Mouse (Mus musculus) stomach, postnatal 0 days (tissue): ENCODE measurements around the gene Lypd1. TPM values are rescaled to one million over a fixed set of nuclear protein-coding genes. Genes with fewer than 3 reads are reported as not detected.

Source experiments
- ATAC-seq: fragments of 200-750 bp; cut with Nextera tagmentation; 2 replicates; pipeline ENCODE4 v1.8.0; 2017; ENCODE audit not compliant: low FRiP score, low TSS enrichment
- DNase-seq: peaks from one replicate; pipeline ENCODE4 v3.0.0-alpha.2; 2016; ENCODE audit warnings: low spot score
- H3K27ac ChIP-seq: fragments of 300-500 bp; sonication (generic); replicated peaks from 2 replicates; pipeline ENCODE4 v1.5.1; 2014; ENCODE audit warnings: mild to moderate bottlenecking, control low read depth
- H3K27me3 ChIP-seq: fragments of 300-500 bp; sonication (generic); 2 replicates; pipeline ENCODE4 v1.6.1; 2014; ENCODE audit warnings: low read length; ENCODE audit not compliant: control insufficient read depth, insufficient read depth
- H3K36me3 ChIP-seq: fragments of 300-500 bp; sonication (generic); 2 replicates; pipeline ENCODE4 v1.6.1; 2014; ENCODE audit warnings: low read length, mixed read lengths; ENCODE audit not compliant: control insufficient read depth, insufficient read depth
- H3K4me1 ChIP-seq: fragments of 300-500 bp; sonication (generic); replicated peaks from 2 replicates; pipeline ENCODE4 v1.6.1; 2014; ENCODE audit warnings: antibody characterized with exemption; ENCODE audit not compliant: control insufficient read depth, insufficient read depth
- H3K4me2 ChIP-seq: fragments of 300-500 bp; sonication (generic); replicated peaks from 2 replicates; pipeline ENCODE4 v1.6.1; 2014; ENCODE audit warnings: low read depth, mild to moderate bottlenecking, control low read depth, moderate library complexity
- H3K4me3 ChIP-seq: fragments of 300-500 bp; sonication (generic); 2 replicates; pipeline ENCODE4 v1.5.1; 2014; ENCODE audit warnings: low read depth, low read length, control low read depth
- H3K9ac ChIP-seq: fragments of 300-500 bp; sonication (generic); 2 replicates; pipeline ENCODE4 v1.6.1; 2014; ENCODE audit warnings: mild to moderate bottlenecking, low read length, control low read depth, mixed read lengths
- H3K9me3 ChIP-seq: fragments of 300-500 bp; sonication (generic); 2 replicates; pipeline ENCODE4 v1.6.1; 2016; ENCODE audit warnings: low read length; ENCODE audit not compliant: control insufficient read depth
- CTCF ChIP-seq: IDR thresholded peaks from 2 replicates; pipeline ENCODE4 v1.5.1; 2016; ENCODE audit warnings: antibody characterized with exemption, low read depth, mild to moderate bottlenecking, moderate library complexity
- EP300 ChIP-seq: optimal IDR thresholded peaks from 2 replicates; pipeline ENCODE3; 2016; ENCODE audit warnings: antibody characterized with exemption
- WGBS: fragments of 180-500 bp; shearing (Covaris S2); extraction: QIAGEN DNeasy Blood & Tissue Kit; methylation state at CpG from one replicate; pipeline ENCODE4 v1.1.7; 2014; 5-methylcytosine and 5-hydroxymethylcytosine counted together
- polyA plus RNA-seq: library from polyadenylated mRNA; unstranded; fragments of >200 nt; fragmentation: Nextera tagmentation; extraction: Ambion mirVana; gene quantifications from 2 replicates; pipeline ENCODE4 v1.2.1, GENCODE M21; 2015

Lypd1 gene
- polyA plus RNA-seq = 0.79 and 1.2 TPM in 2 replicates

DNA sequence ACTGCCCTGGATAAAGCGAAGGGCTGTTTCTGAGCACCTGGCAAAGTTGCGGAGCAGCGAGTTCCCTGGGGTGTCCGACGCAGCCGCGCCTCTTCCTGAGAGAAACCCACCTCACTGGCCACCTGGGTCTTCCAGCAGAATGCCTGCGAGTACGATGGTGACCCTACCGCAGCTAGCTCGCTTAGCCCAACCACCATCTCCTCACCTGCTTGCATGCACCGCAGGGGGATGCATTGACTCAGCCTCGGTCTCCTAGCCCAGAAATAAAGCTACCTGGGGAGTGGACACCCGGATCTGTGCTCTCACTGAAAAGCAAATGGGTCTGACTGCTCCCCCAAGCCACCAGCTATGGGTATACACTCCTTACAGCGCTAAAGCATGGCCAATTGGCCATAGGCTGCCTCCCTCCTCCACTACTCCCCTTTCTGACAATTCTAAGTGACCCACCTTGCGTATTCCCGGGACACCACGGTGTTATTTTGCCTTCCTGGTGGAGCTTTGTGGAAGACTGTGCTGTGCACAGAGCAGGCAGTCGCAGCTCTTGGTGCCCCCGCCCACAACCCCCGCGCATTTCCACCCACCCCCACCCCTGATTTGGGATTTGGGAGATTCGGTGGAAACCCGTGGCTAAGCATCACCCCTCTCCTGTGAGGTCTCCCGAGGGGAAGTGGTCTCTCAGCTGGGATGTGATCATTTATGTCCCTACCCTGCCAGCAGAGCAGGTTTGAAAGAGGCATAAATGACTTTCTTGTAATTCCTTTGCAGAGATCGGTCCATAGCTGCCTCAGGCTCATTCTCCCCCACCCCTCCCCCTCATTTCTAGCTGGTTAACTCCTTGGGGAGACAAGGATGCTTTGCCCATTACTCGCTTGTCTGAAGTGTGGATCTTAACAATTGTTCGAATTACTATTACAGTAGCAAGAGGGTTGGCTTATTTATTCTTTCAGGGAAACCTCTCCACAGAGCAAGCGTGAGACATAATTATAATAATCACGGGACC lies at the start of gene Lypd1:
Gene Lypd1, minus strand, starts transcription at position 501 of the 1,000 bp plus-strand sequence.
- Histone ChIP-seq H3K27ac (no peak within 1 kb of the TSS), H3K36me3 (no peaks in the 10 kb centered on the region), H3K9me3 (no peaks in the 10 kb centered on the region), H3K9ac (no peak within 1 kb of the TSS), H3K27me3 (peaks cover 9% of the 10 kb centered on the region; the same call in 1 of the 2 replicates), H3K4me2 (peak within 1 kb of the TSS; percentile 78), H3K4me3 (peak within 1 kb of the TSS; percentile 40), H3K4me1 (0 out of 2 replicates have a peak, but pooled peaks cover 3% of the 10 kb centered on the region)
- DNase-seq (no peak), ATAC-seq (no peak)
- TF ChIP-seq EP300 (no peak), CTCF (no peak)
- 7% methylated on average over 30 of the region's 30 CpGs for WGBS

DNA sequence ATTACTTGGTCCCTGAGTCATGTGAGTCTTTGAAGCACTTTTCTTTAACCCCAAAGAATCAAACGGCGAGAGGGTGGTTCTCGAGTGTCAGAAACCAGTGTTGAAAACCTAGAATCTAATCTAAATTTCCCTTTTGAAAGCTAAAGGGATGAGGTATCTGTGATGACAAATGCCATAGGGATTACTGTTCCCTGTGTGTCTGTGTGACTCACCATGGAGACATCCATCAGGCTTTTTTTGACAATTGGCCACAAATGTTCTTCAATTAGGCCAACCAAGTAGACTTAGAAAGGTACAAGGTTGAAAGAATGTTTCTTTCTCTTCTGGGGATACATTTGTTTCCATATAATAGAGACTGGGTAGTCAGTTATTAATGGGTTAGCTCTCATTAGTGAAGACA lies 38.1 kb upstream of the Lypd1 start:
- no peaks in the 10 kb centered on the region for H3K4me1 ChIP-seq
- DNase-seq = no peak
- ATAC-seq = no peak
- H3K9ac ChIP-seq = no peak overlapping the region
- TF ChIP-seq CTCF (no peak), EP300 (no peak)
- no peaks in the 10 kb centered on the region for H3K27me3 ChIP-seq
- H3K4me3 ChIP-seq = no peak overlapping the region
- H3K36me3 ChIP-seq = no peaks in the 10 kb centered on the region
- H3K9me3 ChIP-seq = no peaks in the 10 kb centered on the region
- 57% methylated on average over 3 of the region's 3 CpGs for WGBS
- H3K27ac ChIP-seq = no peak overlapping the region
- no peak overlapping the region for H3K4me2 ChIP-seq

GRCm38 (mm10) chr1:125949076-125949475 lies 36.2 kb upstream of the Lypd1 start:
- H3K4me1 ChIP-seq = no peaks in the 10 kb centered on the region
- no peaks in the 10 kb centered on the region for H3K9me3 ChIP-seq
- ATAC-seq (no peak), DNase-seq (no peak)
- H3K4me2 ChIP-seq = no peak overlapping the region
- WGBS = 75% methylated on average over 6 of the region's 6 CpGs
- no peaks in the 10 kb centered on the region for H3K36me3 ChIP-seq
- no peak overlapping the region for H3K4me3 ChIP-seq
- H3K9ac ChIP-seq = no peak overlapping the region
- H3K27ac ChIP-seq = no peak overlapping the region
- H3K27me3 ChIP-seq = no peaks in the 10 kb centered on the region
- no peak for TF ChIP-seq CTCF
- no peak for TF ChIP-seq EP300

GRCm38 (mm10) chr1:125945136-125945535 lies 32.2 kb upstream of the Lypd1 start:
- DNase-seq = no peak
- Histone ChIP-seq H3K36me3 (no peaks in the 10 kb centered on the region), H3K4me2 (no peak overlapping the region)

DNA sequence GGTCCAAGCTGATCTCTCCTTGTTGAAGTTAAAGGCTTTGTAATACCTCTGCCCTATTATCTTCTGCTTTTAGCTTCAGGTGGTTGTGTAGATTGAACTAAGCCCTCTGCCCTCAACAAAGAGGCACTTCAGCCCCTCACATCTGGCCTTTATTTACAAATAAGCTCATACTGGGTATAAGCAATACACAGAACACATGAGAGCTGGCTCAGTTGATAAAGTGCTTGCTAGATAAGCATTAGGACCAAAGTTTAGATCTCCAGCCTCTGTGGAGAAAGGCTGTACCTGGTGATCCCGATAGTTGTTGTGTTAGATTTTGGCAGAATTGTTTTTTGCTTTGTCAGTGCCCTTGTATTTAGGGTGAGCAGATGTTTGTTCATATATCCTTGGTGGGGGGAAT lies 30.4 kb upstream of the Lypd1 start:
- Histone ChIP-seq H3K4me1 (no peaks in the 10 kb centered on the region), H3K36me3 (no peaks in the 10 kb centered on the region), H3K4me2 (no peak overlapping the region), H3K4me3 (no peak overlapping the region), H3K27ac (no peak overlapping the region), H3K9me3 (no peaks in the 10 kb centered on the region), H3K9ac (no peak overlapping the region), H3K27me3 (no peaks in the 10 kb centered on the region)
- DNase-seq = no peak
- 44% methylated on average over 1 of the region's 1 CpGs for WGBS
- ATAC-seq = no peak
- TF ChIP-seq CTCF = no peak
- no peak for TF ChIP-seq EP300

More at GRCm38 (mm10) chr1:125945136-125945535, 32.2 kb upstream of the Lypd1 start:
- H3K9me3 ChIP-seq = no peaks in the 10 kb centered on the region
- TF ChIP-seq EP300 = no peak
- TF ChIP-seq CTCF = no peak
- WGBS = 19% methylated on average over 9 of the region's 9 CpGs
- no peaks in the 10 kb centered on the region for H3K4me1 ChIP-seq
- H3K27me3 ChIP-seq = no peaks in the 10 kb centered on the region
- H3K27ac ChIP-seq = no peak overlapping the region
- ATAC-seq = no peak
- no peak overlapping the region for H3K4me3 ChIP-seq
- no peak overlapping the region for H3K9ac ChIP-seq

GRCm38 (mm10) chr1:125925486-125925885 lies 12.6 kb upstream of the Lypd1 start:
- Histone ChIP-seq H3K4me1 (no peaks in the 10 kb centered on the region), H3K9ac (no peak overlapping the region), H3K27ac (no peak overlapping the region), H3K4me3 (no peak overlapping the region), H3K9me3 (no peaks in the 10 kb centered on the region), H3K36me3 (no peaks in the 10 kb centered on the region), H3K4me2 (no peak overlapping the region), H3K27me3 (no peaks in the 10 kb centered on the region)
- ATAC-seq (no peak), DNase-seq (no peak)
- TF ChIP-seq CTCF (no peak), EP300 (no peak)
- 91% methylated on average over 10 of the region's 10 CpGs for WGBS
